Mouse (Mus musculus) embryonic fibroblast, embryonic 13.5 days (primary cell): ENCODE measurements around the gene 4933416C03Rik. TPM values are rescaled to one million over a fixed set of nuclear protein-coding genes. Genes with fewer than 3 reads are reported as not detected.

Experiments used
- H3K27ac ChIP-seq: 2 replicates; pipeline ENCODE4 v1.5.1; 2012; ENCODE audit warnings: low read length, control low read depth, inconsistent platforms; ENCODE audit not compliant: insufficient read depth
- H3K4me1 ChIP-seq: 2 replicates; pipeline ENCODE4 v1.6.1; 2011; ENCODE audit warnings: low read length; ENCODE audit not compliant: control insufficient read depth, insufficient read depth
- H3K4me3 ChIP-seq: 2 replicates; pipeline ENCODE4 v1.5.1; 2011; ENCODE audit warnings: mild to moderate bottlenecking, control low read depth, low read length; ENCODE audit not compliant: insufficient read depth
- CTCF ChIP-seq: IDR thresholded peaks from 2 replicates; pipeline ENCODE4 v1.5.1; 2011; ENCODE audit warnings: mild to moderate bottlenecking, control low read depth, low read length, moderate library complexity, borderline replicate concordance; ENCODE audit not compliant: insufficient read depth
- POLR2A ChIP-seq: IDR thresholded peaks from 2 replicates; pipeline ENCODE4 v1.6.1; 2011; ENCODE audit warnings: low read depth, mild to moderate bottlenecking, control low read depth, low read length, moderate library complexity
- polyA plus RNA-seq: library from polyadenylated mRNA; stranded (reverse); fragments of >200 nt; gene quantifications from 2 replicates; pipeline ENCODE4 v1.2.4, GENCODE M21; 2011; ENCODE audit warnings: low read depth; ENCODE audit not compliant: missing spikeins, insufficient read length

Gene 4933416C03Rik
- not detected in 2 replicates for polyA plus RNA-seq

GRCm38 (mm10) chr10:116113867-116114474 lies at the start of gene 4933416C03Rik:
Gene 4933416C03Rik, minus strand, starts transcription at chr10:116113917.
- no peak for TF ChIP-seq CTCF
- no peak for TF ChIP-seq POLR2A
- Histone ChIP-seq H3K4me3 (no peak within 1 kb of the TSS), H3K4me1 (no peaks in the 10 kb centered on the region)

GRCm38 (mm10) chr10:116162338-116162737 lies 48.6 kb upstream of the 4933416C03Rik start:
- no peak for TF ChIP-seq CTCF
- no peak for TF ChIP-seq POLR2A
- Histone ChIP-seq H3K4me1 (no peaks in the 10 kb centered on the region), H3K27ac (no peak overlapping the region), H3K4me3 (no peak overlapping the region)

More at GRCm38 (mm10) chr10:116113867-116114474, at the start of gene 4933416C03Rik:
- no peak within 1 kb of the TSS for H3K27ac ChIP-seq

- Histone ChIP-seq H3K4me3 (no peak overlapping the region), H3K4me1 (no peaks in the 10 kb centered on the region), H3K27ac (no peak overlapping the region)
- TF ChIP-seq CTCF, result no peak
These were observed 43.0 kb upstream of the 4933416C03Rik start for GRCm38 (mm10) chr10:116156699-116157098.

GRCm38 (mm10) chr10:116154707-116155106 lies 41.0 kb upstream of the 4933416C03Rik start:
- TF ChIP-seq POLR2A, result no peak
- no peak for TF ChIP-seq CTCF
- Histone ChIP-seq H3K27ac (no peak overlapping the region), H3K4me1 (no peaks in the 10 kb centered on the region), H3K4me3 (no peak overlapping the region)

DNA sequence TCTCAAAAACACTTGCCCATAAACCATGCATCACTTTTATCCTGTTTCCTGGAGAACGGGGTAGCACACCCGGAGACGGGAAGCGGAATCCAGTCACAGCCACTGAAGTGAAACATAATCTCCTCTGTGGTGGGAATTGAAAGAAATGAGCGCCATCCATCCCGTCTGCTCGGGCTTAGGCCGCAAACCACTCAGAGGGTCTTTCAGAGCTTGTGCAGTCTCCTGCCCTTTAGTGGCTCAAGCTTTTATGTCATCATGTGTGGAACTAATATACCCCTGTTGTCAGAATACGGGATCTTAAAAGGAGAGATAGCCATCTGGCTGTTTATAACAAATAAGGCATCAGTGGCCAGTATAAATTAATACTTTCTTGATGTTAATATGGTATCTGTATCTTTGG lies 32.4 kb upstream of the 4933416C03Rik start:
- no peaks in the 10 kb centered on the region for H3K4me1 ChIP-seq
- H3K27ac ChIP-seq, result no peak overlapping the region
- no peak for TF ChIP-seq CTCF
- no peak for TF ChIP-seq POLR2A
- no peak overlapping the region for H3K4me3 ChIP-seq

DNA sequence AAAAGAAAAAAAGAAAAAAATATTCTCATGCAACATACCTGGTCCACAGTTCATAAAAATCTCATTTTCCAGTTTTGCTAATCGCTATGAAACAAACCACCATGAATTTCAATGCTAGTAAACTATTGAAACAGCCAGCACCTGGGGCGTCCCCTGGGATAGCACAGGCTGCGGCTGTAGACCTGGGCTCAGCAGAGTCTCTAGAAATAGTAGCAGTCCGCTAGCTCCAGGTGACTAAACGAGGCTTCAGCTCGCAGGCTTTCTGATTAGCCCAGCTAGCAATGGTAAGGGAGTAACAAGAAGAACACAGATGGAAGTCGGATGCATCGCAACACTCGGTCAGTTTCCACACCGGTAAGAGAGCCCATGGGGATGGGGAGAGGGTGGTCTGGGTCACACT lies 30.0 kb upstream of the 4933416C03Rik start:
- Histone ChIP-seq H3K27ac (no peak overlapping the region), H3K4me1 (no peaks in the 10 kb centered on the region), H3K4me3 (no peak overlapping the region)
- TF ChIP-seq POLR2A, result no peak
- no peak for TF ChIP-seq CTCF

DNA sequence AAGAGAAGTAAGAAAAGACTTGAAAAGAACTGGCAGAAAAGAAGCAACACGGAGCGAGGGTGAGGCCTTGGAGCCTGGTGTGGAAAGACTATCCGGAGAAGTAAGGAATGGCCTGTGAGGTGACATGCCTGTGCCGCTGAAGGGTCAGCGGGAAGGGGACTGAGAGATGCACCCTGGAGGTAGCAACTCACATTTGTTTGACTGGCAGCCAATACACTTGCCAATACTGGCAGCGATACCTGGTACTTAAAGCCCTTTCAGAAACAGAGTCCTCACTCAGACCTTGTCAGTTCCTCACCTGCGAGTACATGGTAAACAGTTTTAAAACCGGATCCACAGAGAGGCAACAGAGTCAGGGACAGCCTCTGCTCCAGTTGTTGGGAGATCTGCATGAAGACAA lies 26.5 kb upstream of the 4933416C03Rik start:
- TF ChIP-seq POLR2A, result no peak
- TF ChIP-seq CTCF, result no peak
- H3K4me1 ChIP-seq, result no peaks in the 10 kb centered on the region
- no peak overlapping the region for H3K27ac ChIP-seq
- no peak overlapping the region for H3K4me3 ChIP-seq

GRCm38 (mm10) chr10:116135187-116135586 lies 21.5 kb upstream of the 4933416C03Rik start:
- TF ChIP-seq POLR2A (no peak), CTCF (no peak)
- H3K4me1 ChIP-seq, result no peaks in the 10 kb centered on the region
- no peak overlapping the region for H3K27ac ChIP-seq
- no peak overlapping the region for H3K4me3 ChIP-seq

- Histone ChIP-seq H3K4me3 (no peak overlapping the region), H3K4me1 (no peaks in the 10 kb centered on the region), H3K27ac (no peak overlapping the region)
- TF ChIP-seq CTCF, result no peak
- no peak for TF ChIP-seq POLR2A
These were observed 18.5 kb upstream of the 4933416C03Rik start for GRCm38 (mm10) chr10:116132233-116132632.

GRCm38 (mm10) chr10:116131223-116131622 lies 17.5 kb upstream of the 4933416C03Rik start:
- H3K27ac ChIP-seq, result no peak overlapping the region
- H3K4me1 ChIP-seq, result no peaks in the 10 kb centered on the region
- no peak overlapping the region for H3K4me3 ChIP-seq
- TF ChIP-seq POLR2A, result no peak
- no peak for TF ChIP-seq CTCF
